Mouse (Mus musculus) spleen, adult 12 weeks (tissue): ENCODE data around the gene Ttc39b.

Experiments used
- DNase-seq: peaks from one replicate; pipeline ENCODE4 v3.0.0; 2022; ENCODE audit warnings: low spot score

The Ttc39b gene

GRCm38 (mm10) chr4:83183288-83183930 is 140.6 kb downstream of the Ttc39b start:
- DNase-seq, result no peak

- no peak for DNase-seq
Observed at GRCm38 (mm10) chr4:83182178-83183068, 141.6 kb downstream of the Ttc39b start.

- DNase-seq, result no peak
Observed at GRCm38 (mm10) chr4:83177471-83177870, 146.6 kb downstream of the Ttc39b start.

GRCm38 (mm10) chr4:83174946-83175345 is 149.1 kb downstream of the Ttc39b start:
- no peak for DNase-seq

GRCm38 (mm10) chr4:83172278-83172677 is 151.8 kb downstream of the Ttc39b start:
- no peak for DNase-seq

- DNase-seq, result no peak
Observed at GRCm38 (mm10) chr4:83170741-83171140, 153.3 kb downstream of the Ttc39b start.
